Mouse (Mus musculus) liver, embryonic 14.5 days (tissue): ENCODE results near the gene 2900026A02Rik. TPM values are rescaled to one million over a fixed set of nuclear protein-coding genes. Genes with fewer than 3 reads are reported as not detected.

Experiments
- ATAC-seq: fragments of 200-750 bp; cut with Nextera tagmentation; 2 replicates; pipeline ENCODE4 v1.8.0; 2017; ENCODE audit warnings: moderate number of reproducible peaks, mild to moderate bottlenecking, moderate library complexity; ENCODE audit not compliant: insufficient read depth
- DNase-seq, 3 experiments: peaks; one replicate each; pipeline ENCODE4 v3.0.0-alpha.2; 2012 to 2013; ENCODE audit warnings: low read depth in 3 of 3, low spot score in 3 of 3
- H3K27ac ChIP-seq: fragments of 300-500 bp; sonication (generic); 2 replicates; pipeline ENCODE4 v1.5.1; 2014; ENCODE audit warnings: moderate library complexity, mild to moderate bottlenecking, control low read depth, inconsistent platforms
- H3K27me3 ChIP-seq: fragments of 300-500 bp; sonication (generic); 2 replicates; pipeline ENCODE4 v1.6.1; 2014; ENCODE audit warnings: mild to moderate bottlenecking, low read length, moderate library complexity; ENCODE audit not compliant: control insufficient read depth, insufficient read depth
- H3K36me3 ChIP-seq: fragments of 300-500 bp; sonication (generic); replicated peaks from 2 replicates; pipeline ENCODE4 v1.6.1; 2014; ENCODE audit warnings: low read depth; ENCODE audit not compliant: control insufficient read depth, insufficient read depth
- H3K4me1 ChIP-seq, 2 experiments: fragments of 200-500 bp in 1 of 2; fragments of 300-500 bp in 1 of 2; sonication (generic) in 1 of 2; replicated peaks; 2 replicates each; pipeline ENCODE4 v1.6.1; 2012 to 2014; ENCODE audit warnings: antibody characterized with exemption in 1 of 2, inconsistent platforms in 1 of 2, low read length in 1 of 2; ENCODE audit not compliant: control insufficient read depth in 2 of 2, insufficient read depth in 2 of 2
- H3K4me2 ChIP-seq: fragments of 300-500 bp; sonication (generic); 2 replicates; pipeline ENCODE4 v1.6.1; 2014; ENCODE audit warnings: low read depth, mild to moderate bottlenecking, control low read depth, moderate library complexity
- H3K4me3 ChIP-seq, 2 experiments: fragments of 200-500 bp in 1 of 2; fragments of 300-500 bp in 1 of 2; sonication (generic) in 1 of 2; 2 replicates each; pipeline ENCODE4 v1.5.1; 2012 to 2014; ENCODE audit warnings: low read depth in 2 of 2, low read length in 2 of 2, mild to moderate bottlenecking in 2 of 2, control low read depth in 1 of 2, inconsistent platforms in 1 of 2, moderate library complexity in 1 of 2; ENCODE audit not compliant: insufficient read depth in 1 of 2
- H3K9ac ChIP-seq: fragments of 300-500 bp; sonication (generic); replicated peaks from 2 replicates; pipeline ENCODE4 v1.6.1; 2014; ENCODE audit warnings: mild to moderate bottlenecking, control low read depth, moderate library complexity
- H3K9me3 ChIP-seq: fragments of 300-500 bp; sonication (generic); 2 replicates; pipeline ENCODE4 v1.6.1; 2016; ENCODE audit warnings: low read length, mixed read lengths; ENCODE audit not compliant: control insufficient read depth
- CTCF ChIP-seq: IDR thresholded peaks from 2 replicates; pipeline ENCODE4 v1.5.1; 2016; ENCODE audit warnings: antibody characterized with exemption, low read depth, control low read depth
- EP300 ChIP-seq: IDR thresholded peaks from 2 replicates; pipeline ENCODE4 v1.6.1; 2016; ENCODE audit warnings: antibody characterized with exemption, low read depth
- WGBS: fragments of 180-500 bp; shearing (Covaris S2); extraction: QIAGEN DNeasy Blood & Tissue Kit; methylation state at CpG from one replicate; pipeline ENCODE4 v1.1.7; 2014; ENCODE audit not compliant: insufficient replicate concordance; 5-methylcytosine and 5-hydroxymethylcytosine counted together
- polyA plus RNA-seq, 2 experiments: library from polyadenylated mRNA; depleted of rRNA in 1 of 2; stranded (reverse) in 1 of 2; unstranded in 1 of 2; fragments of >200 nt; fragmentation: Nextera tagmentation in 1 of 2; extraction: Ambion mirVana in 1 of 2; gene quantifications; 2 replicates each; pipeline versions ENCODE4 v1.2.1 to v1.2.3; 2012 to 2014

Gene 2900026A02Rik
- polyA plus RNA-seq, 2 experiments: 0.63 to 1.1 TPM

- no peak overlapping the region for H3K27ac ChIP-seq
- no peak for ATAC-seq
- no peak overlapping the region for H3K4me3 ChIP-seq
- H3K27me3 ChIP-seq: no peaks in the 10 kb centered on the region
- H3K9me3 ChIP-seq: no peaks in the 10 kb centered on the region
- WGBS: 34% methylated on average over 2 of the region's 2 CpGs
- H3K4me1 ChIP-seq: peaks cover 0 to 12% of the 10 kb centered on the region in 2 experiments; a peak in 2 of 4 replicates
- no peak overlapping the region for H3K4me2 ChIP-seq
- no peak overlapping the region for H3K9ac ChIP-seq
- DNase-seq: no peak
- TF ChIP-seq EP300: no peak
- peak; percentile 72 for TF ChIP-seq CTCF
- H3K36me3 ChIP-seq: no peaks in the 10 kb centered on the region
These were observed 53.3 kb downstream of the 2900026A02Rik start for GRCm38 (mm10) chr5:113167733-113168132.

- no peak for ATAC-seq
- peak in 1 of 3 experiments; percentile 29 for DNase-seq
- peaks cover 0 to 12% of the 10 kb centered on the region in 2 experiments; a peak in 2 of 4 replicates for H3K4me1 ChIP-seq
- H3K9me3 ChIP-seq: no peaks in the 10 kb centered on the region
- H3K27ac ChIP-seq: no peak overlapping the region
- H3K27me3 ChIP-seq: no peaks in the 10 kb centered on the region
- 36% methylated on average over 11 of the region's 11 CpGs for WGBS
- H3K4me2 ChIP-seq: peak overlapping the region; percentile 14
- H3K4me3 ChIP-seq: no peak overlapping the region
- H3K9ac ChIP-seq: no peak overlapping the region
- TF ChIP-seq CTCF (no peak), EP300 (no peak)
- H3K36me3 ChIP-seq: no peaks in the 10 kb centered on the region
These were observed 55.6 kb downstream of the 2900026A02Rik start for GRCm38 (mm10) chr5:113165481-113165880.

- Histone ChIP-seq H3K27ac (no peak overlapping the region), H3K36me3 (no peaks in the 10 kb centered on the region), H3K9ac (no peak overlapping the region), H3K9me3 (no peaks in the 10 kb centered on the region), H3K27me3 (no peaks in the 10 kb centered on the region), H3K4me2 (peak overlapping the region; percentile 37), H3K4me1 (peaks cover 0 to 12% of the 10 kb centered on the region in 2 experiments; a peak in 2 of 4 replicates), H3K4me3 (no peak overlapping the region; a peak in 1 of 4 replicates)
- DNase-seq: peak; percentile 83 to 88 (median 88)
- peak; percentile 91 for ATAC-seq
- TF ChIP-seq CTCF: no peak
- no peak for TF ChIP-seq EP300
- 3% methylated on average over 16 of the region's 16 CpGs for WGBS
These were observed 56.1 kb downstream of the 2900026A02Rik start for GRCm38 (mm10) chr5:113164873-113165441.

- WGBS: 18% methylated on average over 9 of the region's 9 CpGs
- peak; percentile 68 for ATAC-seq
- no peaks in the 10 kb centered on the region for H3K9me3 ChIP-seq
- no peak overlapping the region; a peak in 1 of 4 replicates for H3K4me3 ChIP-seq
- no peaks in the 10 kb centered on the region for H3K27me3 ChIP-seq
- peak in 1 of 3 experiments; percentile 63 for DNase-seq
- H3K9ac ChIP-seq: no peak overlapping the region
- no peak overlapping the region for H3K27ac ChIP-seq
- H3K36me3 ChIP-seq: no peaks in the 10 kb centered on the region
- H3K4me2 ChIP-seq: peak overlapping the region; percentile 37
- peaks cover 0 to 12% of the 10 kb centered on the region in 2 experiments; a peak in 2 of 4 replicates for H3K4me1 ChIP-seq
- TF ChIP-seq EP300 (no peak), CTCF (no peak)
These were observed 56.6 kb downstream of the 2900026A02Rik start for GRCm38 (mm10) chr5:113164448-113164847.

GRCm38 (mm10) chr5:113163116-113163515, 57.9 kb downstream of the 2900026A02Rik start:
- Histone ChIP-seq H3K4me3 (0 out of 4 replicates have a peak overlapping the region, but pooled peaks of 1 of the 2 experiments have one; percentile 1), H3K4me2 (peak overlapping the region; percentile 26), H3K27me3 (no peaks in the 10 kb centered on the region), H3K9me3 (no peaks in the 10 kb centered on the region), H3K36me3 (no peaks in the 10 kb centered on the region), H3K27ac (no peak overlapping the region), H3K4me1 (peaks cover 0 to 12% of the 10 kb centered on the region in 2 experiments; a peak in 2 of 4 replicates), H3K9ac (no peak overlapping the region)
- no peak for ATAC-seq
- DNase-seq: no peak
- 2% methylated on average over 13 of the region's 13 CpGs for WGBS
- TF ChIP-seq EP300 (no peak), CTCF (0 out of 2 replicates have a peak, but pooled peaks have one; percentile 5)
